Mouse (Mus musculus): Measurements from ENCODE around the gene Tnfsf11.

Gene Tnfsf11

GRCm38 (mm10) chr14:78287906-78288800 is 19.7 kb downstream of the Tnfsf11 start:
- peak in 1 of 2 experiments; percentile 59 for DNase-seq

GRCm38 (mm10) chr14:78286011-78286548 is 21.8 kb downstream of the Tnfsf11 start:
- DNase-seq, result no peak

GRCm38 (mm10) chr14:78282490-78282889 is 25.4 kb downstream of the Tnfsf11 start:
- no peak for DNase-seq

- DNase-seq, result no peak
These were observed 31.4 kb downstream of the Tnfsf11 start for GRCm38 (mm10) chr14:78276395-78276930.

GRCm38 (mm10) chr14:78274851-78275250 is 33.0 kb downstream of the Tnfsf11 start:
- no peak for DNase-seq

GRCm38 (mm10) chr14:78274146-78274545 is 33.7 kb downstream of the Tnfsf11 start:
- DNase-seq, result no peak

GRCm38 (mm10) chr14:78273571-78273970 is 34.3 kb downstream of the Tnfsf11 start:
- DNase-seq, result peak; percentile 43 to 57

GRCm38 (mm10) chr14:78264876-78265275 is 43.0 kb downstream of the Tnfsf11 start:
- no peak for DNase-seq

GRCm38 (mm10) chr14:78262596-78262995 is 45.2 kb downstream of the Tnfsf11 start:
- no peak for DNase-seq

- no peak for DNase-seq
These were observed 46.6 kb downstream of the Tnfsf11 start for GRCm38 (mm10) chr14:78261246-78261645.

- no peak for DNase-seq
These were observed 53.8 kb downstream of the Tnfsf11 start for GRCm38 (mm10) chr14:78254017-78254416.

- DNase-seq, result no peak
These were observed 61.2 kb downstream of the Tnfsf11 start for GRCm38 (mm10) chr14:78246601-78247000.

GRCm38 (mm10) chr14:78244811-78245210 is 63.0 kb downstream of the Tnfsf11 start:
- no peak for DNase-seq

- DNase-seq, result no peak
These were observed 68.5 kb downstream of the Tnfsf11 start for GRCm38 (mm10) chr14:78239346-78239745.

- DNase-seq, result peak; percentile 55 to 74
These were observed 70.6 kb downstream of the Tnfsf11 start for GRCm38 (mm10) chr14:78237238-78237637.

GRCm38 (mm10) chr14:78236144-78236543 is 71.7 kb downstream of the Tnfsf11 start:
- DNase-seq, result peak; percentile 68 to 82

GRCm38 (mm10) chr14:78235296-78235695 is 72.5 kb downstream of the Tnfsf11 start:
- DNase-seq, result no peak

GRCm38 (mm10) chr14:78229012-78229411 is 78.8 kb downstream of the Tnfsf11 start:
- DNase-seq, result no peak
